Mouse (Mus musculus) R1 (cell line): Measurements from ENCODE around the gene Hoxa5.
A peak's percentile ranks its signal among the peaks of the same experiment; 100 is the strongest.

ENCODE experiments used
- DNase-seq: peaks from one replicate; pipeline ENCODE4 v3.0.0-alpha.2; 2018; ENCODE audit warnings: low read depth, low spot score

The Hoxa5 gene

GRCm38 (mm10) chr6:52164626-52165440 lies 39.6 kb downstream of the Hoxa5 start, which contains the start of gene Hoxa2:
Hoxa2 (minus strand) TSS chr6:52164831.
- no peak for DNase-seq

GRCm38 (mm10) chr6:52164051-52164625 lies 40.2 kb downstream of the Hoxa5 start:
- DNase-seq: peak; percentile 25

- peak; percentile 41 for DNase-seq
Measured at GRCm38 (mm10) chr6:52163366-52164031, 40.9 kb downstream of the Hoxa5 start.

- DNase-seq: no peak
Measured at GRCm38 (mm10) chr6:52162611-52163365, 41.6 kb downstream of the Hoxa5 start.

- DNase-seq: no peak
Measured at GRCm38 (mm10) chr6:52162093-52162380, 42.4 kb downstream of the Hoxa5 start.

GRCm38 (mm10) chr6:52161336-52162092 lies 42.9 kb downstream of the Hoxa5 start:
- no peak for DNase-seq

GRCm38 (mm10) chr6:52160511-52161335 lies 43.7 kb downstream of the Hoxa5 start:
- DNase-seq: no peak

- no peak for DNase-seq
Measured at GRCm38 (mm10) chr6:52159979-52160378, 44.4 kb downstream of the Hoxa5 start.

GRCm38 (mm10) chr6:52159164-52159761 lies 45.1 kb downstream of the Hoxa5 start:
- DNase-seq: no peak

- peak; percentile 94 for DNase-seq
Measured at GRCm38 (mm10) chr6:52158276-52159051, 45.9 kb downstream of the Hoxa5 start, which contains the start of gene Hoxa1. Hoxa1 (minus strand) TSS chr6:52158317.

- DNase-seq: no peak
Measured at GRCm38 (mm10) chr6:52157466-52158275, 46.7 kb downstream of the Hoxa5 start.

- no peak for DNase-seq
Measured at GRCm38 (mm10) chr6:52156551-52157200, 47.7 kb downstream of the Hoxa5 start.

- DNase-seq: no peak
Measured at GRCm38 (mm10) chr6:52155471-52155870, 48.9 kb downstream of the Hoxa5 start.

GRCm38 (mm10) chr6:52154044-52154443 lies 50.3 kb downstream of the Hoxa5 start:
- no peak for DNase-seq

GRCm38 (mm10) chr6:52153270-52153669 lies 51.1 kb downstream of the Hoxa5 start:
- DNase-seq: peak; percentile 63

- DNase-seq: no peak
Measured at GRCm38 (mm10) chr6:52152226-52153193, 51.9 kb downstream of the Hoxa5 start.
